Mouse (Mus musculus): ENCODE measurements around the gene Rars. TPM values are rescaled to one million over a fixed set of nuclear protein-coding genes. Genes with fewer than 3 reads are reported as not detected.
"Not testable (repeated sequence)": the region's sequence is repeated elsewhere in the genome, so short reads cannot be mapped to it uniquely, and the experiment has no call there.

Gene Rars
- polyA plus RNA-seq, 1 experiment from 2014 or later = 81.0 TPM

GRCm38 (mm10) chr11:35837156-35838126, 3.1 kb upstream of the Rars start:
- no peaks in the 10 kb centered on the region for H3K9me3 ChIP-seq
- peaks cover 1% of the 10 kb centered on the region for H3K36me3 ChIP-seq
- no peak overlapping the region for H3K4me3 ChIP-seq
- no peak for ATAC-seq (ENCODE audit: insufficient number of reproducible peaks, insufficient read depth, low FRiP score, low TSS enrichment, low read depth)
- H3K4me2 ChIP-seq = peak overlapping the region; percentile 71
- 72% methylated on average over 5 of the region's 5 CpGs for WGBS
- H3K4me1 ChIP-seq = peaks cover 8% of the 10 kb centered on the region
- H3K27me3 ChIP-seq = no peaks in the 10 kb centered on the region
- no peak overlapping the region for H3K9ac ChIP-seq
- H3K27ac ChIP-seq = no peak overlapping the region

- Histone ChIP-seq H3K27ac (no peak overlapping the region), H3K4me1 (peaks cover 8% of the 10 kb centered on the region), H3K4me2 (peak overlapping the region; percentile 78), H3K27me3 (no peaks in the 10 kb centered on the region), H3K9ac (peak overlapping the region; percentile 93), H3K36me3 (peaks cover 38% of the 10 kb centered on the region), H3K9me3 (no peaks in the 10 kb centered on the region), H3K4me3 (peak overlapping the region; percentile 98)
- 83% methylated on average over 6 of the region's 6 CpGs for WGBS
- ATAC-seq (ENCODE audit: insufficient number of reproducible peaks, insufficient read depth, low FRiP score, low TSS enrichment, low read depth) = no peak
Observed at GRCm38 (mm10) chr11:35833270-35833669, 1.0 kb downstream of the Rars start.

GRCm38 (mm10) chr11:35832139-35832538, 2.2 kb downstream of the Rars start:
- Histone ChIP-seq H3K27me3 (no peaks in the 10 kb centered on the region), H3K27ac (no peak overlapping the region), H3K4me3 (no peak overlapping the region), H3K36me3 (peaks cover 50% of the 10 kb centered on the region), H3K9me3 (no peaks in the 10 kb centered on the region), H3K4me2 (no peak overlapping the region), H3K9ac (no peak overlapping the region), H3K4me1 (peaks cover 8% of the 10 kb centered on the region)
- ATAC-seq (ENCODE audit: insufficient number of reproducible peaks, insufficient read depth, low FRiP score, low TSS enrichment, low read depth) = no peak
- WGBS = 92% methylated on average over 4 of the region's 4 CpGs

GRCm38 (mm10) chr11:35827714-35828113, 6.6 kb downstream of the Rars start:
- H3K27me3 ChIP-seq = no peaks in the 10 kb centered on the region
- H3K36me3 ChIP-seq = peaks cover 88% of the 10 kb centered on the region
- no peak for ATAC-seq (ENCODE audit: insufficient number of reproducible peaks, insufficient read depth, low FRiP score, low TSS enrichment, low read depth)
- WGBS = 96% methylated on average over 6 of the region's 6 CpGs
- no peak overlapping the region for H3K9ac ChIP-seq
- no peaks in the 10 kb centered on the region for H3K9me3 ChIP-seq
- H3K4me1 ChIP-seq = no peaks in the 10 kb centered on the region
- H3K4me3 ChIP-seq = no peak overlapping the region
- no peak overlapping the region for H3K27ac ChIP-seq
- no peak overlapping the region for H3K4me2 ChIP-seq

- no peak for ATAC-seq (ENCODE audit: insufficient number of reproducible peaks, insufficient read depth, low FRiP score, low TSS enrichment, low read depth)
- Histone ChIP-seq H3K36me3 (peaks cover 96% of the 10 kb centered on the region), H3K4me3 (no peak overlapping the region), H3K27ac (no peak overlapping the region), H3K4me2 (no peak overlapping the region), H3K4me1 (no peaks in the 10 kb centered on the region), H3K27me3 (no peaks in the 10 kb centered on the region), H3K9ac (no peak overlapping the region), H3K9me3 (no peaks in the 10 kb centered on the region)
- WGBS = 91% methylated on average over 12 of the region's 12 CpGs
Observed at GRCm38 (mm10) chr11:35816316-35816715, 18.0 kb downstream of the Rars start.

- WGBS = 83% methylated on average over 10 of the region's 10 CpGs
- Histone ChIP-seq H3K4me2 (no peak overlapping the region), H3K36me3 (peaks cover 95% of the 10 kb centered on the region), H3K4me1 (no peaks in the 10 kb centered on the region), H3K27me3 (no peaks in the 10 kb centered on the region), H3K27ac (no peak overlapping the region), H3K4me3 (no peak overlapping the region), H3K9me3 (no peaks in the 10 kb centered on the region), H3K9ac (no peak overlapping the region)
- ATAC-seq (ENCODE audit: insufficient number of reproducible peaks, insufficient read depth, low FRiP score, low TSS enrichment, low read depth) = no peak
Observed at GRCm38 (mm10) chr11:35811458-35811857, 22.8 kb downstream of the Rars start.

- Histone ChIP-seq H3K36me3 (no peaks in the 10 kb centered on the region; the same call in 1 of the 2 replicates), H3K9ac (no peak overlapping the region), H3K9me3 (no peaks in the 10 kb centered on the region), H3K4me2 (no peak overlapping the region), H3K27ac (no peak overlapping the region), H3K4me3 (no peak overlapping the region), H3K27me3 (peaks cover 38% of the 10 kb centered on the region), H3K4me1 (peaks cover 13% of the 10 kb centered on the region)
- 77% methylated on average over 5 of the region's 5 CpGs for WGBS
- no peak for ATAC-seq (ENCODE audit: insufficient number of reproducible peaks, insufficient read depth, low FRiP score, low TSS enrichment, low read depth)
Observed at GRCm38 (mm10) chr11:35801332-35801731, 33.0 kb downstream of the Rars start.

- H3K27ac ChIP-seq = no peak within 1 kb of the TSS
- no peaks in the 10 kb centered on the region for H3K9me3 ChIP-seq
- ATAC-seq (ENCODE audit: insufficient number of reproducible peaks, insufficient read depth, low FRiP score, low TSS enrichment, low read depth) = no peak
- H3K36me3 ChIP-seq = no peaks in the 10 kb centered on the region
- H3K9ac ChIP-seq = no peak within 1 kb of the TSS
- 14% methylated on average over 11 of the region's 11 CpGs for WGBS
- peak within 1 kb of the TSS; percentile 46 for H3K4me3 ChIP-seq
- H3K4me2 ChIP-seq = peak within 1 kb of the TSS; percentile 74
- peaks cover 13% of the 10 kb centered on the region for H3K4me1 ChIP-seq
- peaks cover 52% of the 10 kb centered on the region for H3K27me3 ChIP-seq
Observed at GRCm38 (mm10) chr11:35798874-35799273, 35.4 kb downstream of the Rars start, which contains the start of gene Fbll1. Fbll1 (minus strand) TSS chr11:35798884.

GRCm38 (mm10) chr11:35798495-35798820, 35.8 kb downstream of the Rars start:
- Histone ChIP-seq H3K36me3 (no peaks in the 10 kb centered on the region), H3K4me3 (peak overlapping the region; percentile 46), H3K4me2 (peak overlapping the region; percentile 74), H3K9me3 (no peaks in the 10 kb centered on the region), H3K4me1 (peaks cover 13% of the 10 kb centered on the region), H3K9ac (no peak overlapping the region), H3K27me3 (peaks cover 52% of the 10 kb centered on the region), H3K27ac (no peak overlapping the region)
- no peak for ATAC-seq (ENCODE audit: insufficient number of reproducible peaks, insufficient read depth, low FRiP score, low TSS enrichment, low read depth)
- WGBS = 3% methylated on average over 23 of the region's 23 CpGs

GRCm38 (mm10) chr11:35797751-35798494, 36.4 kb downstream of the Rars start:
- ATAC-seq (ENCODE audit: insufficient number of reproducible peaks, insufficient read depth, low FRiP score, low TSS enrichment, low read depth) = no peak
- WGBS = 5% methylated on average over 62 of the region's 86 CpGs
- Histone ChIP-seq H3K4me1 (peaks cover 13% of the 10 kb centered on the region), H3K27me3 (peaks cover 52% of the 10 kb centered on the region), H3K9ac (no peak overlapping the region), H3K9me3 (no peaks in the 10 kb centered on the region), H3K27ac (no peak overlapping the region), H3K4me3 (peak overlapping the region; percentile 46), H3K36me3 (no peaks in the 10 kb centered on the region), H3K4me2 (peak overlapping the region; percentile 74)

GRCm38 (mm10) chr11:35792800-35793199, 41.5 kb downstream of the Rars start:
- not testable (repeated sequence) for H3K4me1 ChIP-seq; ATAC-seq (ENCODE audit: insufficient number of reproducible peaks, insufficient read depth, low FRiP score, low TSS enrichment, low read depth); H3K9ac ChIP-seq; H3K4me2 ChIP-seq; H3K4me3 ChIP-seq; H3K9me3 ChIP-seq; H3K27ac ChIP-seq
- peaks cover 28% of the 10 kb centered on the region for H3K27me3 ChIP-seq
- 84% methylated on average over 5 of the region's 5 CpGs for WGBS
- peaks cover 18% of the 10 kb centered on the region for H3K36me3 ChIP-seq
